Mouse (Mus musculus): ENCODE measurements at regions not wholly inside any gene's neighbourhood (a gene's known extent, or its start where the extent isn't known, plus 50 kb on each side); places are given as distances from the start of the nearest gene placed in this dataset.

DNA sequence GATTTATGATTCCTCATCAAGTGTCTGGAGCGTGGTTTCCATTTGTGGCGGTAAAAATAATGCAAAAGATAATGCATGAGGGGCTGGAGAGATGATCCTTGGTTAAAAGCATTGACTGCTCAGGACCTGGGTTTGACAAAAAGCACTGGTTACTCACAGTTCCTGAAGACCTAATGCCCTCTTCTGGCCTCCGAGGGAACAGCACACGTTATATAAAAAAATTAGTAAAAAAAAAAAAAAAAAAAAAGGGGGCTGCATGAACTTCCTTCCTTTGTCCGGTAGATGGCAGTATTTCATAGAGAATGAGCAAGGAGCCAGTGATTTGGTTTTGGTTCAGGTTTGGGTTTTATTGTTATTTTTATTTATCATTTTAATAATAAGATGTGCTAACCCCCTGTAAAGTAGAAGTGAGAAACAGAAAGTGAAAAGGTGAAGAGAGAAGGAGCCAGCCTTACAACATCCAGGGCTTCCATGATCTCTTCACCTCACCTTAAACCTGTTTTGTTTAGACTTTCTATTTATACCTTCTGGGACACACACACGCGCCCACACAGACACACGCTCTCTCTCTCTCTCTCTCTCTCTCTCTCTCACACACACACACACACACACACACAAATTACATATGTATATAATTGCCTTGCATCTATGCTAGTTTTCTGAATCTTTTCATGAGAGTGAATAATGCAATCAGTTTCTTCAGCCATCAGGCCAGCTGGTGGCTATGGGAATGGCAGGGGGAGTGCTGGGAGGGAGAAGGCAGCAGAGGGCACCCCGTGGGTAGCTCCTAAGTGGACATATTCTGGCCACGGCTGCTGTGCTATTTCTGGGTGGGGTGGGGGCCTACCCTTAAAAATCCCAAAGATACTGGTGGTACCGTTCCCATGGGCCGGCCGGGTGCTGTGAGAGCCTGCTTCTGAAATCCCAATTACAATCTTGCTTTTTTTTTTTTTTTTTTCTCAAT, 230.0 kb downstream of the Poteg start:
- TF ChIP-seq CTCF (IDR thresholded peaks at IDR 0.05; ENCODE audit: low read depth, low read length): peak; percentile 2
- no peak for TF ChIP-seq POLR2A (IDR thresholded peaks at IDR 0.05; ENCODE audit: insufficient read depth, low read length)
- TF ChIP-seq EP300 (IDR thresholded peaks at IDR 0.05; ENCODE audit: insufficient read depth, low read depth, low read length): no peak
